25 mouse cellular contexts compared by ENCODE assay signal in the genomic region with DNA sequence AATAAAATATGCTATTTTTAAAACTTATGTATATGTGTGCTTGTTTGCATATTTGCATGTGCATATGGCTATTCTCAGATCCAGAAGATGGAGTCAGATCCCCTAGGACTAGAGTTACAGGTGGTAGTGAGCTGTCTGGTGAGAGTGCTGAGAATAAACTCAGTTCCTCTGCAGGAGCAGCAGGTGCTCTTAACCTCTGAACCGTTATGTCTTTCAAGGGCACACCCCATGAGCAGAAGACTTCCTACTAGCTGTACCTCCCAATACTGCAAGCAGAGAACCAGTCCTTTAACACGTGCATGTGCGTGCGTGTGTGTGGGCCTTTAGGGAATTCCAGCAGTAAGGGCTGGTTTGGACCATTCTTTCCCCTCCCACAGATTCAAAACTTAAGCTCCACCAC.
"Had no signal": no experiment of that assay in that cellular context is flagged by ENCODE, and none has a peak within 500 bp of the region (broad histone marks: within the 10 kb centered on the region; RNA-seq: fewer than 3 reads in every experiment).

No protein-coding gene starts in this region.

- DNase-seq: gastrocnemius, adult 2 months; gastrocnemius, postnatal 10 days; gastrocnemius, postnatal 25 days; heart, postnatal 10 days; heart, postnatal 4 days; kidney, adult 11 months; kidney, adult 2 months; kidney, adult 9 months; kidney, postnatal 14 days; kidney, postnatal 36 days; layer of hippocampus, adult 9-11 months; layer of hippocampus, postnatal 36 days; left cerebral cortex, postnatal 4 days had no signal

- H3K27ac ChIP-seq: gastrocnemius, adult 2 months; heart, embryonic 10.5 days; hindbrain, embryonic 10.5 days; hindbrain, embryonic 12.5 days; hindbrain, embryonic 15.5 days; hindbrain, postnatal 0 days; kidney, embryonic 15.5 days; kidney, postnatal 0 days; limb, embryonic 13.5 days; limb, embryonic 15.5 days; liver, embryonic 12.5 days had no signal

- H3K27me3 ChIP-seq: heart, embryonic 12.5 days; hindbrain, embryonic 12.5 days; hindbrain, embryonic 15.5 days; kidney, embryonic 15.5 days; limb, embryonic 13.5 days; limb, embryonic 15.5 days; liver, embryonic 12.5 days had no signal

- H3K4me3 ChIP-seq: gastrocnemius, adult 2 months; heart, embryonic 10.5 days; heart, embryonic 12.5 days; hindbrain, embryonic 10.5 days; hindbrain, embryonic 12.5 days; hindbrain, embryonic 15.5 days; kidney, embryonic 15.5 days; limb, embryonic 13.5 days; limb, embryonic 15.5 days; liver, embryonic 12.5 days had no signal

- H3K36me3 ChIP-seq: heart, embryonic 10.5 days; heart, embryonic 12.5 days; hindbrain, embryonic 10.5 days; hindbrain, embryonic 12.5 days; hindbrain, embryonic 15.5 days; kidney, embryonic 15.5 days; limb, embryonic 13.5 days; limb, embryonic 15.5 days; liver, embryonic 12.5 days had no signal

- H3K4me1 ChIP-seq: liver, embryonic 12.5 days had no signal

- H3K4me2 ChIP-seq: heart, embryonic 12.5 days; hindbrain, embryonic 12.5 days; hindbrain, embryonic 15.5 days; kidney, embryonic 15.5 days; limb, embryonic 13.5 days; limb, embryonic 15.5 days; liver, embryonic 12.5 days had no signal

- H3K9ac ChIP-seq: heart, embryonic 12.5 days; hindbrain, embryonic 12.5 days; hindbrain, embryonic 15.5 days; kidney, embryonic 15.5 days; limb, embryonic 13.5 days; limb, embryonic 15.5 days; liver, embryonic 12.5 days had no signal

- ATAC-seq: hindbrain, postnatal 0 days; intestine, embryonic 16.5 days; liver, embryonic 12.5 days had no signal

- H3K9me3 ChIP-seq: heart, embryonic 10.5 days; heart, embryonic 12.5 days; hindbrain, embryonic 10.5 days; hindbrain, embryonic 12.5 days; hindbrain, embryonic 15.5 days; kidney, embryonic 15.5 days; limb, embryonic 13.5 days; limb, embryonic 15.5 days; liver, embryonic 12.5 days had no signal
